Mouse (Mus musculus): ENCODE measurements around the gene Pigk.

- TF ChIP-seq CTCF (IDR thresholded peaks at IDR 0.05) (no peak), EP300 (IDR thresholded peaks at IDR 0.05; ENCODE audit: insufficient read depth, low read depth, low read length) (no peak)
These were observed 169.7 kb downstream of the Pigk start for GRCm38 (mm10) chr3:152883556-152883955.

Data from heart, adult 2 months (tissue).